Mouse (Mus musculus): ENCODE measurements around the gene Irf2bp1. TPM values are rescaled to one million over a fixed set of nuclear protein-coding genes. Genes with fewer than 3 reads are reported as not detected.
A peak's percentile ranks its signal among the peaks of the same experiment; 100 is the strongest.

Gene Irf2bp1
- polyA plus RNA-seq, 1 experiment from 2014 or later = 29.7 TPM

DNA sequence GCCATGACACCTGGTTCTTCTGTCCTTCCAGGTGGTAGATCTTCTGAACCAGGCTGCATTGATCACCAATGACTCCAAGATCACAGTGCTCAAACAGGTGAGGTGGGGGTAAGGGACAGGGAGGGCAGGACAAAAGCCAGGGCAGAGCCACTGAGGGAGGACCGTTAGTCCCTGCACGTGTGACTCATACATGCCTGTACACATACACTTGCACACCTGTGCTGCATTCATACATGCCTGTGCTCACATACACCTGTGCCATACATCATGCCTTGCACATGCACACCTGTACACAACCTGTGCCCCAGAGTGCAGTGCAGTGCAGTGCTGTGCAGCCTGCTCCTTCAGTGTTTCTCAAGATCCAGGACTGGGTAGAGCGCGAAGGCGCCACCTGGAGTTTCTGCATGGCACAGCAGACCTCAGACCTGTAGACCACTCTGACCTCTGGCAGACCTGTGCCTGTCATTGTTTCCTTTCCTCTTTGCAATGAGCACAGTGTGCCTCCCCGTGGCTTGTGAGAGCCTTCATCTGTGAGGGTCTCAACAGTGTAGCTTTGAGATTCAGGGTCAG is 25.3 kb downstream of the Irf2bp1 start:
- Histone ChIP-seq H3K27me3 (ENCODE audit: control insufficient read depth, insufficient read depth, low read length) (no peaks in the 10 kb centered on the region), H3K36me3 (ENCODE audit: control insufficient read depth, insufficient read depth, low read length) (peaks cover 34% of the 10 kb centered on the region), H3K4me1 (ENCODE audit: control insufficient read depth, insufficient read depth, low read length) (peaks cover 11% of the 10 kb centered on the region), H3K9me3 (ENCODE audit: control insufficient read depth, low read length) (no peaks in the 10 kb centered on the region), H3K4me3 (ENCODE audit: low read depth, low read length) (no peak overlapping the region), H3K4me2 (ENCODE audit: low read depth, low read length) (no peak overlapping the region), H3K9ac (replicated peaks; ENCODE audit: low read depth, low read length) (no peak overlapping the region), H3K27ac (ENCODE audit: low read depth, low read length) (no peak overlapping the region)
- WGBS = 64% methylated on average over 6 of the region's 6 CpGs
- ATAC-seq (ENCODE audit: low read depth) = peak; percentile 22; the same call in 1 of the 2 replicates

GRCm38 (mm10) chr7:19031641-19032040 is 27.8 kb downstream of the Irf2bp1 start:
- H3K27me3 ChIP-seq (ENCODE audit: control insufficient read depth, insufficient read depth, low read length) = no peaks in the 10 kb centered on the region
- no peak overlapping the region for H3K27ac ChIP-seq (ENCODE audit: low read depth, low read length)
- no peaks in the 10 kb centered on the region for H3K9me3 ChIP-seq (ENCODE audit: control insufficient read depth, low read length)
- peaks cover 50% of the 10 kb centered on the region for H3K36me3 ChIP-seq (ENCODE audit: control insufficient read depth, insufficient read depth, low read length)
- H3K4me3 ChIP-seq (ENCODE audit: low read depth, low read length) = no peak overlapping the region
- WGBS = 30% methylated on average over 4 of the region's 4 CpGs
- no peak overlapping the region for H3K4me2 ChIP-seq (ENCODE audit: low read depth, low read length)
- H3K4me1 ChIP-seq (ENCODE audit: control insufficient read depth, insufficient read depth, low read length) = no peaks in the 10 kb centered on the region
- no peak for ATAC-seq (ENCODE audit: low read depth)
- no peak overlapping the region for H3K9ac ChIP-seq (replicated peaks; ENCODE audit: low read depth, low read length)

DNA sequence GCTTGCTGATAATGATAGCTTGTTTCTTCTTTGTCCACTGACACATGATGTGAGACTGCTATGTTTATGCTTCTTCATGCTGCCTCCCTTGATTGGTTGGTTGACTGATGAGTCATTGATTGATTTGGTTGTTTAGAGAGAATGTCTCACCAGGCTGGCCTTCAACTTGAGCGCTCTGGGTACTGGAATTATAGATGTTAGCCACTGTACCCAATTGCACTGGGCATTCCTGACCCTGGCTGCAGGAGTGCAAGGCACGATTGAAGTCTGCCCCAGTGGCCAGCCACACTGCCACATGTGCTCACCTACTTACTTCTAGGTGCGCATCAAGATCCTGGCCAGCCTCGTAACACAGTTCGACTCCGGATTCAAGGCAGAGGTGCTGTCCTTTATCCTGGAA is 40.8 kb downstream of the Irf2bp1 start:
- Histone ChIP-seq H3K9ac (replicated peaks; ENCODE audit: low read depth, low read length) (no peak overlapping the region), H3K4me2 (ENCODE audit: low read depth, low read length) (no peak overlapping the region), H3K27ac (ENCODE audit: low read depth, low read length) (no peak overlapping the region), H3K4me1 (ENCODE audit: control insufficient read depth, insufficient read depth, low read length) (no peaks in the 10 kb centered on the region), H3K4me3 (ENCODE audit: low read depth, low read length) (no peak overlapping the region), H3K27me3 (ENCODE audit: control insufficient read depth, insufficient read depth, low read length) (no peaks in the 10 kb centered on the region), H3K36me3 (ENCODE audit: control insufficient read depth, insufficient read depth, low read length) (peaks cover 80% of the 10 kb centered on the region), H3K9me3 (ENCODE audit: control insufficient read depth, low read length) (no peaks in the 10 kb centered on the region)
- no peak for ATAC-seq (ENCODE audit: low read depth)
- WGBS = 98% methylated on average over 6 of the region's 6 CpGs

GRCm38 (mm10) chr7:19046286-19047069 is 42.6 kb downstream of the Irf2bp1 start:
- Histone ChIP-seq H3K4me2 (ENCODE audit: low read depth, low read length) (no peak overlapping the region), H3K27ac (ENCODE audit: low read depth, low read length) (no peak overlapping the region), H3K27me3 (ENCODE audit: control insufficient read depth, insufficient read depth, low read length) (no peaks in the 10 kb centered on the region), H3K4me3 (ENCODE audit: low read depth, low read length) (no peak overlapping the region), H3K36me3 (ENCODE audit: control insufficient read depth, insufficient read depth, low read length) (peaks cover 74% of the 10 kb centered on the region), H3K4me1 (ENCODE audit: control insufficient read depth, insufficient read depth, low read length) (no peaks in the 10 kb centered on the region), H3K9me3 (ENCODE audit: control insufficient read depth, low read length) (no peaks in the 10 kb centered on the region), H3K9ac (replicated peaks; ENCODE audit: low read depth, low read length) (no peak overlapping the region)
- 94% methylated on average over 11 of the region's 11 CpGs for WGBS
- ATAC-seq (ENCODE audit: low read depth) = no peak

DNA sequence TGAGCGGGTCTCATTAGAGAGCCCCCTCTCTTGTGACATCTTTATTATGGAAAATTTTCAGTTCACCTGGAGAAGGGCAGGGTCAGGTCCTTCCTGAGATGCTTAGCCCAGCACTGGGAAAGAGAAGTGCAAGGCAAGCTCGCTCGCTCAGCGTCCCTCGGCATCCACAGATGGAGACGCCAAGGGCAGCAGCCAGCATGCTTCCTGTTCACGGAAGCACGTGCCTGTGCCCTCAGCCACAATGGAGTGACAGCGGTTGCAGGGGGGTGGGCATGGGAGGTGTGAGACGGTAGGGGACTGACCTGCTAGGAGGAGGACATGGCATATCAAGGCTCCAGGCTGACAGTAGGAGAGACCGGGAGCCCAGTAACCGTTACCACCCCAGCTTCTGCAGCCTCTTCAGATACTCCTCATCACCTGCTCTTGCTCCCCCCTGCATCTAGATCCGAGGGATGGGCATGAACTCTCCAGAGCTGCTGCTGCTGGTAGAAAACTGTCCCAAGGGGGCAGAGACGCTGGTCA is 44.2 kb downstream of the Irf2bp1 start:
- Histone ChIP-seq H3K4me1 (ENCODE audit: control insufficient read depth, insufficient read depth, low read length) (no peaks in the 10 kb centered on the region), H3K9me3 (ENCODE audit: control insufficient read depth, low read length) (no peaks in the 10 kb centered on the region), H3K4me3 (ENCODE audit: low read depth, low read length) (no peak overlapping the region), H3K27ac (ENCODE audit: low read depth, low read length) (no peak overlapping the region), H3K36me3 (ENCODE audit: control insufficient read depth, insufficient read depth, low read length) (peaks cover 59% of the 10 kb centered on the region), H3K9ac (replicated peaks; ENCODE audit: low read depth, low read length) (no peak overlapping the region), H3K27me3 (ENCODE audit: control insufficient read depth, insufficient read depth, low read length) (no peaks in the 10 kb centered on the region), H3K4me2 (ENCODE audit: low read depth, low read length) (no peak overlapping the region)
- 93% methylated on average over 14 of the region's 14 CpGs for WGBS
- no peak for ATAC-seq (ENCODE audit: low read depth)

DNA sequence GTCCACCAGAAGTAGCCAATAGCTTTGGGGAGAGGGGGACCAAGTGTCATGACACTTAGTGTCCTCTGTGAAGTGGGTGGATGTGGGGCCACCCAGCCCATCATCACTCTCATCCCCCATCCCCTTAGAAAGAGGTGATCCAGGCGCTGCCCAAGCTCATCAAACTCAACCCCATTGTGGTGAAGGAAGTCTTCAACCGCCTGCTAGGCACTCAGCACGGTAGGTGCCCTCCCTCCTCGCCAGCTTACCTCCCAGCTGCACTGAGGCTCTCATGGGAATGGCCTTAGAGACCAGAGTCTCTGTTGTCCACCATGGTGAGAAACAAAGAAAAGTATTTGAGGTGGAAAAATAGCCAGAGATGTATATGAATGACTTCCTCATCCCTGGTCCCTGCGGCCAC is 45.4 kb downstream of the Irf2bp1 start:
- no peaks in the 10 kb centered on the region for H3K4me1 ChIP-seq (ENCODE audit: control insufficient read depth, insufficient read depth, low read length)
- ATAC-seq (ENCODE audit: low read depth) = no peak
- 92% methylated on average over 5 of the region's 5 CpGs for whole genome bisulfite sequencing
- no peak overlapping the region for H3K4me2 ChIP-seq (ENCODE audit: low read depth, low read length)
- no peak overlapping the region for H3K9ac ChIP-seq (replicated peaks; ENCODE audit: low read depth, low read length)
- peaks cover 54% of the 10 kb centered on the region for H3K36me3 ChIP-seq (ENCODE audit: control insufficient read depth, insufficient read depth, low read length)
- H3K27ac ChIP-seq (ENCODE audit: low read depth, low read length) = no peak overlapping the region
- H3K4me3 ChIP-seq (ENCODE audit: low read depth, low read length) = no peak overlapping the region
- no peaks in the 10 kb centered on the region for H3K27me3 ChIP-seq (ENCODE audit: control insufficient read depth, insufficient read depth, low read length)
- no peaks in the 10 kb centered on the region for H3K9me3 ChIP-seq (ENCODE audit: control insufficient read depth, low read length)

DNA sequence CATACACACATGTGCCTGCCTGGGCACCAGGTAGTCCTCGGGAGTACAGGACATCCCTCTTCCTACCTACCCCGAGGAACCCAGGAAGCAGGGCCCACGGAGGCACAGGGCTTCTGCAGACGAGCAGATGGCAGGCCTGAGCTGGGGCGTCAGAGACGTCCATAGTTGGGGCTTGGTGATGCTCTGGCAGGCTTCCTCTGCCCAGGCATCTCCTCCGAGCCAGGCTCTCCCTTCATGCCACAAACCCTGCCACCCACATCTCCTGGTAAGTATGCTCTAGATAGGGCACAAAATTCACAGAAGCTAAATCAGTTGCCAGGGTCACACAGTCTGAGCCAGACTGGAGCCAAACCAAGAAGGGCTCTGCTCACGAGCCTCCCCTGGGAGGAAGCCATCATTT is 46.3 kb downstream of the Irf2bp1 start:
- no peak overlapping the region for H3K9ac ChIP-seq (replicated peaks; ENCODE audit: low read depth, low read length)
- H3K4me2 ChIP-seq (ENCODE audit: low read depth, low read length) = no peak overlapping the region
- H3K27me3 ChIP-seq (ENCODE audit: control insufficient read depth, insufficient read depth, low read length) = no peaks in the 10 kb centered on the region
- no peaks in the 10 kb centered on the region for H3K4me1 ChIP-seq (ENCODE audit: control insufficient read depth, insufficient read depth, low read length)
- H3K9me3 ChIP-seq (ENCODE audit: control insufficient read depth, low read length) = no peaks in the 10 kb centered on the region
- no peak overlapping the region for H3K4me3 ChIP-seq (ENCODE audit: low read depth, low read length)
- no peak for ATAC-seq (ENCODE audit: low read depth)
- no peak overlapping the region for H3K27ac ChIP-seq (ENCODE audit: low read depth, low read length)
- 94% methylated on average over 8 of the region's 8 CpGs for WGBS
- peaks cover 44% of the 10 kb centered on the region for H3K36me3 ChIP-seq (ENCODE audit: control insufficient read depth, insufficient read depth, low read length)

DNA sequence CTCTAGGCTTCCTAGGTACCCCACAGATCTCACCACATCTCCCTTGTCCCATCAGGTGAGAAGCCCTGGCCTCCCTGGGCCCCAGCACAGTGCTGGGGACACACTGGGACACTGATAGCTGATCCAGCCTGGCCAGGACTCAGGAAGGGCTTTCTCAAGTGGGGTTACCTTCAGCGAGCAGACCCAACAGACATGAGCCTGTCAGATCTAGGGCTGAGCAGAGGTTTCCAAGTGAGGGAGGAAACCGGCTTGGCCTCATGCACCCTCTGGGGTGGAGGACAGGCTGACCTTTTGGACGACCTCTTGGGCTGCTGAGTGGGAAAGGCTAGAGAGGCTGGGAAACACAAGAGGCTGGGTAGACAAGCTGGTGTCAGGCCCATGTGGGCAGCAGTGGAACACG is 47.3 kb downstream of the Irf2bp1 start:
- Histone ChIP-seq H3K4me2 (ENCODE audit: low read depth, low read length) (no peak overlapping the region), H3K9ac (replicated peaks; ENCODE audit: low read depth, low read length) (no peak overlapping the region), H3K9me3 (ENCODE audit: control insufficient read depth, low read length) (no peaks in the 10 kb centered on the region), H3K4me1 (ENCODE audit: control insufficient read depth, insufficient read depth, low read length) (no peaks in the 10 kb centered on the region), H3K27ac (ENCODE audit: low read depth, low read length) (no peak overlapping the region), H3K4me3 (ENCODE audit: low read depth, low read length) (no peak overlapping the region), H3K36me3 (ENCODE audit: control insufficient read depth, insufficient read depth, low read length) (peaks cover 35% of the 10 kb centered on the region), H3K27me3 (ENCODE audit: control insufficient read depth, insufficient read depth, low read length) (no peaks in the 10 kb centered on the region)
- WGBS = 78% methylated on average over 4 of the region's 4 CpGs
- ATAC-seq (ENCODE audit: low read depth) = no peak

GRCm38 (mm10) chr7:19052345-19053135 is 48.7 kb downstream of the Irf2bp1 start:
- ATAC-seq (ENCODE audit: low read depth) = no peak
- peaks cover 21% of the 10 kb centered on the region for H3K36me3 ChIP-seq (ENCODE audit: control insufficient read depth, insufficient read depth, low read length)
- 91% methylated on average over 15 of the region's 15 CpGs for WGBS
- H3K27ac ChIP-seq (ENCODE audit: low read depth, low read length) = no peak overlapping the region
- H3K9me3 ChIP-seq (ENCODE audit: control insufficient read depth, low read length) = no peaks in the 10 kb centered on the region
- no peaks in the 10 kb centered on the region for H3K4me1 ChIP-seq (ENCODE audit: control insufficient read depth, insufficient read depth, low read length)
- H3K9ac ChIP-seq (replicated peaks; ENCODE audit: low read depth, low read length) = no peak overlapping the region
- H3K4me3 ChIP-seq (ENCODE audit: low read depth, low read length) = no peak overlapping the region
- no peaks in the 10 kb centered on the region for H3K27me3 ChIP-seq (ENCODE audit: control insufficient read depth, insufficient read depth, low read length)
- H3K4me2 ChIP-seq (ENCODE audit: low read depth, low read length) = no peak overlapping the region

Measured in neural tube, embryonic 14.5 days (tissue).